Comparison of ENCODE assay signal across 8 mouse cellular contexts in the genomic region with DNA sequence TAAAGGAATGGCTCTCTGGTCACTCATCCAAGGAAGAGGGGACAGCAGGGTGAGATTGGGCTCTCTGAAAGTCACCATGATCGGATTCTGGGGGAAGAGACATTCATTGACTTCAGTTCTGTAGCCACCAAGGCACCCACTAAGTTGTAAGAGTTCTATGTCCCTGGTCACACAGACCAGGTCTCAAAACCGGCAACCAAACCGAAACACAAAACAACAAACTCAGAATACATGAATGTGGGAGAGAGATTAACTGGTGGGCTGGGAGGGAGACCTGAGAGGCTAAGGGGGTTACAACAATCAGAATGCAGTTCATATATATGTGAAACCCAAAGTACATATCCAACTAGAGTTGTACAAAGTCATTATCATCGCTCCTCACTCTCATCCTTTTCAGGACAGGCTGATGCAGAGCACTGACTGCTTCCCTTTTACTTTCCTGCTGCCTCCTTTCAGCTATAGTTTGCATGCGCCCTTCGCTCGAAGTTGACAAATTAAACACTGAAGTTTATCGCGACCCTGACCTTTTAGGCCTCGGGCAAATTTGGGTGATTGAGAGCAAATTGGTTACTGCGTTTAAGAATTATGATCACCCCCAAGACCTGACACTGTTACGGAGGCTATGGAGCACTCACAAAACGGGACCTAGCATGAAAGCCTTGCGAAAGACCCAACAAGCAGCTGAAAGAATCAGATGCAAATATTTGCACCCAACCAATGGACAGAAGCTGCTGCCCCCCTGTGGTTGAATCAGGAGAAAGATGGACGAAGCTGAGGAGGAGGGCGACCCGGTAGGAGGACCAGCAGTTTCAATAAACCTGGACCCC. TPM values are rescaled to one million over a fixed set of nuclear protein-coding genes. Genes with fewer than 3 reads are reported as not detected.
DNase-seq lines count a peak whose midpoint lies in the region; ATAC-seq and TF ChIP-seq lines count a peak whose summit lies in the region.

No protein-coding gene starts in this region.

- DNase-seq in right cerebral cortex, postnatal 10 days (ENCODE audit: low spot score in 2 of 2) = peak; percentile 47 to 58
- DNase-seq in right cerebral cortex, postnatal 36 days (ENCODE audit: low spot score in 2 of 2) = no peak
- DNase-seq in brain, embryonic 14.5 days (ENCODE audit: low read depth) = peak; percentile 51
- DNase-seq in intestine, embryonic 14.5 days (ENCODE audit: low spot score) = peak; percentile 84

- H3K27ac ChIP-seq in forebrain, embryonic 15.5 days (replicated peaks) = no peak overlapping the region
- no peak overlapping the region for H3K27ac ChIP-seq in intestine, embryonic 14.5 days (ENCODE audit: low read depth)
- peak overlapping the region; percentile 54 for H3K27ac ChIP-seq in liver, embryonic 16.5 days (ENCODE audit: low read length)
- H3K27ac ChIP-seq in neural tube, embryonic 14.5 days (ENCODE audit: low read depth, low read length) = no peak overlapping the region

- no peak for ATAC-seq in forebrain, embryonic 15.5 days (replicated peaks)
- no peak for ATAC-seq in intestine, embryonic 14.5 days (replicated peaks; ENCODE audit: low FRiP score, low TSS enrichment, low read depth)
- no peak for ATAC-seq in liver, embryonic 16.5 days (ENCODE audit: low read depth)
- ATAC-seq in neural tube, embryonic 14.5 days (ENCODE audit: low read depth) = no peak
- ATAC-seq in megakaryocyte-erythroid progenitor cell, adult 5-6 weeks (replicated peaks; ENCODE audit: low FRiP score, low TSS enrichment, poor library complexity, severe bottlenecking) = no peak

- TF ChIP-seq POLR2A in brain, embryonic 14.5 days (IDR thresholded peaks at IDR 0.05; ENCODE audit: borderline replicate concordance, extremely low read depth, insufficient read depth, insufficient read length, poor library complexity, severe bottlenecking) = no peak

- H3K4me3 ChIP-seq in forebrain, embryonic 15.5 days = peak overlapping the region; percentile 80
- peak overlapping the region; percentile 68 for H3K4me3 ChIP-seq in intestine, embryonic 14.5 days (ENCODE audit: low read depth, low read length)
- H3K4me3 ChIP-seq in liver, embryonic 16.5 days (ENCODE audit: low read depth, low read length) = peak overlapping the region; percentile 74
- peak overlapping the region; percentile 50 for H3K4me3 ChIP-seq in neural tube, embryonic 14.5 days (ENCODE audit: low read depth, low read length)

- peak overlapping the region; percentile 58 for H3K4me2 ChIP-seq in forebrain, embryonic 15.5 days (replicated peaks)
- peak overlapping the region; percentile 71 for H3K4me2 ChIP-seq in intestine, embryonic 14.5 days (ENCODE audit: low read length)
- peak overlapping the region; percentile 87 for H3K4me2 ChIP-seq in liver, embryonic 16.5 days (ENCODE audit: low read depth, low read length)
- H3K4me2 ChIP-seq in neural tube, embryonic 14.5 days (ENCODE audit: low read depth, low read length) = peak overlapping the region; percentile 70

- peak overlapping the region; percentile 67; the same call in 1 of the 2 replicates for H3K9ac ChIP-seq in forebrain, embryonic 15.5 days (replicated peaks)
- peak overlapping the region; percentile 46; the same call in 1 of the 2 replicates for H3K9ac ChIP-seq in intestine, embryonic 14.5 days (ENCODE audit: low read length)
- H3K9ac ChIP-seq in liver, embryonic 16.5 days (ENCODE audit: low read depth, low read length) = peak overlapping the region; percentile 70
- H3K9ac ChIP-seq in neural tube, embryonic 14.5 days (replicated peaks; ENCODE audit: low read depth, low read length) = no peak overlapping the region

- peaks cover 26% of the 10 kb centered on the region for H3K4me1 ChIP-seq in forebrain, embryonic 15.5 days
- H3K4me1 ChIP-seq in intestine, embryonic 14.5 days (replicated peaks; ENCODE audit: control insufficient read depth, insufficient read depth, low read length) = peaks cover 8% of the 10 kb centered on the region
- peaks cover 45% of the 10 kb centered on the region for H3K4me1 ChIP-seq in liver, embryonic 16.5 days (ENCODE audit: control insufficient read depth, low read depth, low read length)
- H3K4me1 ChIP-seq in neural tube, embryonic 14.5 days (ENCODE audit: control insufficient read depth, insufficient read depth, low read length) = peaks cover 9% of the 10 kb centered on the region; the same call in 1 of the 2 replicates

- H3K27me3 ChIP-seq in forebrain, embryonic 15.5 days = no peaks in the 10 kb centered on the region
- no peaks in the 10 kb centered on the region for H3K27me3 ChIP-seq in intestine, embryonic 14.5 days (replicated peaks; ENCODE audit: control insufficient read depth, insufficient read depth, low read length)
- no peaks in the 10 kb centered on the region for H3K27me3 ChIP-seq in liver, embryonic 16.5 days (ENCODE audit: control insufficient read depth, insufficient read depth, low read depth, low read length)
- no peaks in the 10 kb centered on the region for H3K27me3 ChIP-seq in neural tube, embryonic 14.5 days (ENCODE audit: control insufficient read depth, insufficient read depth, low read length)

- peak; percentile 45; the same call in 1 of the 2 replicates for TF ChIP-seq CTCF in brain, embryonic 14.5 days (IDR thresholded peaks at IDR 0.05; ENCODE audit: borderline replicate concordance, extremely low read depth, insufficient read depth, insufficient read length)

- WGBS in forebrain, embryonic 15.5 days = 10% methylated on average over 17 of the region's 17 CpGs
- 15% methylated on average over 17 of the region's 17 CpGs for WGBS in intestine, embryonic 14.5 days
- 7% methylated on average over 17 of the region's 17 CpGs for WGBS in liver, embryonic 16.5 days (ENCODE audit: insufficient replicate concordance)
- 12% methylated on average over 17 of the region's 17 CpGs for WGBS in neural tube, embryonic 14.5 days

- H3K36me3 ChIP-seq in forebrain, embryonic 15.5 days = no peaks in the 10 kb centered on the region
- H3K36me3 ChIP-seq in intestine, embryonic 14.5 days (ENCODE audit: control insufficient read depth, insufficient read depth, low read length) = no peaks in the 10 kb centered on the region
- H3K36me3 ChIP-seq in liver, embryonic 16.5 days (ENCODE audit: control insufficient read depth, insufficient read depth) = no peaks in the 10 kb centered on the region
- no peaks in the 10 kb centered on the region for H3K36me3 ChIP-seq in neural tube, embryonic 14.5 days (ENCODE audit: control insufficient read depth, insufficient read depth, low read length)

- no peaks in the 10 kb centered on the region for H3K9me3 ChIP-seq in forebrain, embryonic 15.5 days
- H3K9me3 ChIP-seq in intestine, embryonic 14.5 days (ENCODE audit: control insufficient read depth, low read length) = no peaks in the 10 kb centered on the region
- no peaks in the 10 kb centered on the region for H3K9me3 ChIP-seq in liver, embryonic 16.5 days (replicated peaks; ENCODE audit: control insufficient read depth, low read length)
- H3K9me3 ChIP-seq in neural tube, embryonic 14.5 days (ENCODE audit: control insufficient read depth, low read length) = no peaks in the 10 kb centered on the region

RNA-seq across cellular contexts. Expression of a gene that starts 33.8 kb away (rescaled TPM):
- polyA plus RNA-seq in brain, embryonic 14.5 days (2012; rRNA removed) = not detected in 2 replicates
- polyA plus RNA-seq in forebrain, embryonic 15.5 days (2015; fragmentation: Nextera tagmentation; extraction: Ambion mirVana) = not detected in 2 replicates
- not detected in 2 replicates for polyA plus RNA-seq in intestine, embryonic 14.5 days (2014; fragmentation: Nextera tagmentation; extraction: Ambion mirVana)
- polyA plus RNA-seq in liver, embryonic 16.5 days (2015; fragmentation: Nextera tagmentation; extraction: Ambion mirVana) = 0.01 TPM in 1 of 2 replicates, not detected in the other
- polyA plus RNA-seq in neural tube, embryonic 14.5 days (2014; fragmentation: Nextera tagmentation; extraction: Ambion mirVana) = not detected in 2 replicates
- total RNA-seq in megakaryocyte-erythroid progenitor cell, adult 5-6 weeks (2014; fragmentation: Nextera tagmentation) = not detected in 2 replicates
- total RNA-seq in megakaryocyte-erythroid progenitor cell, adult 5-6 weeks (2017) = not detected in 2 replicates

RNA-seq across cellular contexts. Expression of a gene that starts 41.6 kb away (rescaled TPM):
- 31.1 and 35.8 TPM in 2 replicates for polyA plus RNA-seq in brain, embryonic 14.5 days (2012; rRNA removed)
- 4.3 and 4.9 TPM in 2 replicates for polyA plus RNA-seq in forebrain, embryonic 15.5 days (2015; fragmentation: Nextera tagmentation; extraction: Ambion mirVana)
- polyA plus RNA-seq in intestine, embryonic 14.5 days (2014; fragmentation: Nextera tagmentation; extraction: Ambion mirVana) = 8.8 and 9.0 TPM in 2 replicates
- polyA plus RNA-seq in liver, embryonic 16.5 days (2015; fragmentation: Nextera tagmentation; extraction: Ambion mirVana) = 1.7 TPM in 2 replicates
- 7.6 and 7.7 TPM in 2 replicates for polyA plus RNA-seq in neural tube, embryonic 14.5 days (2014; fragmentation: Nextera tagmentation; extraction: Ambion mirVana)
- 39.5 and 39.9 TPM in 2 replicates for total RNA-seq in megakaryocyte-erythroid progenitor cell, adult 5-6 weeks (2014; fragmentation: Nextera tagmentation)
- total RNA-seq in megakaryocyte-erythroid progenitor cell, adult 5-6 weeks (2017) = 28.8 and 29.0 TPM in 2 replicates

RNA-seq across cellular contexts. Expression of a gene that starts 55.2 kb away (rescaled TPM):
- not detected in 2 replicates for polyA plus RNA-seq in brain, embryonic 14.5 days (2012; rRNA removed)
- polyA plus RNA-seq in forebrain, embryonic 15.5 days (2015; fragmentation: Nextera tagmentation; extraction: Ambion mirVana) = not detected in 2 replicates
- polyA plus RNA-seq in intestine, embryonic 14.5 days (2014; fragmentation: Nextera tagmentation; extraction: Ambion mirVana) = 0.12 TPM in 1 of 2 replicates, not detected in the other
- not detected in 2 replicates for polyA plus RNA-seq in liver, embryonic 16.5 days (2015; fragmentation: Nextera tagmentation; extraction: Ambion mirVana)
- polyA plus RNA-seq in neural tube, embryonic 14.5 days (2014; fragmentation: Nextera tagmentation; extraction: Ambion mirVana) = not detected in 2 replicates
- not detected in 2 replicates for total RNA-seq in megakaryocyte-erythroid progenitor cell, adult 5-6 weeks (2014; fragmentation: Nextera tagmentation)
- not detected in 2 replicates for total RNA-seq in megakaryocyte-erythroid progenitor cell, adult 5-6 weeks (2017)

Comparison
In these comparisons a context has a peak if more than half of its experiments do, and no peak if none do; other contexts are left out.
1. DNase-seq: peak in right cerebral cortex, postnatal 10 days (2 of 2), brain, embryonic 14.5 days (single experiment) and intestine, embryonic 14.5 days (single experiment); none in right cerebral cortex, postnatal 36 days (0 of 2).
2. Peak in every context shown above with its lines, with median percentiles within 50 percentile points of each other: H3K4me2 ChIP-seq and H3K4me3 ChIP-seq.